Mouse (Mus musculus) CH12.LX (cell line): Measurements from ENCODE around the gene Gjd3.
"Not testable (repeated sequence)": the region's sequence is repeated elsewhere in the genome, so short reads cannot be mapped to it uniquely, and the experiment has no call there.

Experiments
- CTCF ChIP-seq, 2 experiments: IDR thresholded peaks in 1 of 2; conservative IDR thresholded peaks in 1 of 2; 2 replicates each; pipeline ENCODE4 v1.5.1; 2011 to 2012; ENCODE audit warnings: low read depth in 2 of 2, low read length in 2 of 2, improper control_type of control experiment in 1 of 2, inconsistent platforms in 1 of 2, mild to moderate bottlenecking in 1 of 2, moderate library complexity in 1 of 2
- ELF1 ChIP-seq: IDR thresholded peaks from 2 replicates; pipeline ENCODE4 v1.6.1; 2014; ENCODE audit warnings: low read depth, mild to moderate bottlenecking, inconsistent platforms, low read length, improper control_type of control experiment
- ETS1 ChIP-seq: conservative IDR thresholded peaks from 2 replicates; pipeline ENCODE4 v1.6.1; 2012; ENCODE audit warnings: low read depth, mild to moderate bottlenecking, inconsistent platforms, low read length, improper control_type of control experiment, moderate library complexity
- GABPA ChIP-seq: IDR thresholded peaks from 2 replicates; pipeline ENCODE4 v1.6.1; 2012; ENCODE audit warnings: low read depth, low read length, improper control_type of control experiment, inconsistent platforms; ENCODE audit not compliant: insufficient replicate concordance
- KAT2A ChIP-seq: IDR thresholded peaks from 2 replicates; pipeline ENCODE4 v1.6.1; 2012; ENCODE audit warnings: low read length, improper control_type of control experiment, inconsistent platforms; ENCODE audit not compliant: insufficient replicate concordance
- MAX ChIP-seq: IDR thresholded peaks from 2 replicates; pipeline ENCODE4 v1.6.1; 2011; ENCODE audit warnings: low read length, improper control_type of control experiment
- MXI1 ChIP-seq: IDR thresholded peaks from 2 replicates; pipeline ENCODE4 v1.6.1; 2011; ENCODE audit warnings: mild to moderate bottlenecking, low read depth, low read length, improper control_type of control experiment
- MYC ChIP-seq: IDR thresholded peaks from 2 replicates; pipeline ENCODE4 v1.6.1; 2011; ENCODE audit warnings: low read depth, mild to moderate bottlenecking, improper control_type of control experiment, low read length
- POLR2A ChIP-seq: IDR thresholded peaks from 2 replicates; pipeline ENCODE4 v1.6.1; 2011; ENCODE audit warnings: low read depth, mild to moderate bottlenecking, improper control_type of control experiment, low read length
- POLR2AphosphoS2 ChIP-seq: IDR thresholded peaks from 2 replicates; pipeline ENCODE4 v1.6.1; 2011; ENCODE audit warnings: low read depth, low read length, improper control_type of control experiment
- USF1 ChIP-seq: IDR thresholded peaks from 2 replicates; pipeline ENCODE4 v1.6.1; 2014; ENCODE audit warnings: low read depth, mild to moderate bottlenecking, inconsistent platforms, low read length, improper control_type of control experiment
- USF2 ChIP-seq: conservative IDR thresholded peaks from 2 replicates; pipeline ENCODE4 v1.6.1; 2011; ENCODE audit warnings: low read depth, low read length, improper control_type of control experiment
- ZC3H11A ChIP-seq: IDR thresholded peaks from 2 replicates; pipeline ENCODE4 v1.6.1; 2012; ENCODE audit warnings: low read depth, mild to moderate bottlenecking, inconsistent platforms, low read length, improper control_type of control experiment
- ZNF384 ChIP-seq: IDR thresholded peaks from 2 replicates; pipeline ENCODE4 v1.6.1; 2012; ENCODE audit warnings: low read depth, low read length, improper control_type of control experiment, inconsistent platforms

DNA sequence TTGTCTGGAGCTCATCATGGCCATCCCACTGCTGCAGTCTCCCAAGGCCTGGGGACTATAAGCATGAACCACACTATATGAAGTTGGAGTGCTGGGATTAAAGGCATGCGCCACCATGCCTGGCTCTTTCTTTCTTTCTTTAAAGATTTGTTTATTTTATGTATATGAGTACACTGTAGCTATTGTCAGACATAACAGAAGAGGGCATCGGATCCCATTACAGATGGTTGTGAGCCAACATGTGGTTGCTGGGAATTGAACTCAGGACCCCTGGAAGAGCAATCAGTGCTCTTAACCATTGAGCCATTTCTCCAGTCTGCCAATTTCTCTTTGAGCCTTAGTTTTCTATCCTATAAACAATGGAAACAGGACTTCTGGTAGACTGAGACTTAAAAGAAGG lies 49.0 kb downstream of the Gjd3 start:
- TF ChIP-seq USF2; MAX; KAT2A; CTCF (conservative IDR thresholded peaks at IDR 0.05 in 1 of 2, IDR thresholded peaks at IDR 0.05 in 1 of 2; ENCODE audit: low read depth in 2 of 2, low read length in 2 of 2); ETS1; POLR2AphosphoS2; POLR2A; USF1; ZNF384; ZC3H11A; ELF1; GABPA; MXI1; MYC: not testable (repeated sequence)
